Mouse (Mus musculus): Measurements from ENCODE around the gene Adgrl3.

Gene Adgrl3

DNA sequence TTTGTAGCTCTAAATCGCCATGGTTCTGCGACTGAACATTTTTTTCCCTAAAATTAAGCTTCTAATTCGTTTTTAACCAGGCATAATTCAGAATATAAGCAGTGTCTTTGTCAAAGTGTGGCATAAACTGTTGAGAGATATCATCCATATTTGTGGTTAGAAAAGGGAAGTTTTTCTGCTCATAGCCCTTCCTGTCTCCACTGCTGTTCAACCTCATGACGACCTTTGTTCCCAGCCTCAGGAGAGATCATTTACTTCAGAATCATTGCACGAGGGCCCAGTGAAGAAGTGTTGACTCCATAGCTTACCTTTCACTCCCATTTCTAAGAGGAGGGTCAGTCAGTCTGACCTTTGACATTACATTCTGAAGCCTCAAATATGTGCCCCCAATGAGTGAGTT, 56.4 kb downstream of the Adgrl3 start:
- no peak for DNase-seq (ENCODE audit: low spot score in 2 of 2)

DNA sequence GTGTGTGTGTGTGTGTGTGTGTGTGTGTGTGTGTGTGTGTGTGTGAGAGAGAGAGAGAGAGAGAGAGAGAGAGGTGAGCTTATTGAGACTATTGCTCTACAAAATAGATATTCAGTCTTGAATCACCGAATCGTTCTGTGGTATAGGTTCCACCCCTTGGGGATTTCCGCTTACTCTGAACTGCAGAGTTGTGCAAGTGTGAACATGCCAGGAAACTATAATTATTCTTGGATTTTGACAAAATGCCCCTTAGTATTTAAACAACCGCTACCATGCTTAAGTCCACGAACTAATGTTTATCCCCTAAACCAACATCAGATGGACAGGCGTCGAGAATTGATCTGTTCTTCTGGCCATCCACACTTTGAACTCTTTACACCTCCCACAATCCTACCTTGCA, 57.1 kb downstream of the Adgrl3 start:
- DNase-seq (ENCODE audit: low spot score in 2 of 2): no peak

DNA sequence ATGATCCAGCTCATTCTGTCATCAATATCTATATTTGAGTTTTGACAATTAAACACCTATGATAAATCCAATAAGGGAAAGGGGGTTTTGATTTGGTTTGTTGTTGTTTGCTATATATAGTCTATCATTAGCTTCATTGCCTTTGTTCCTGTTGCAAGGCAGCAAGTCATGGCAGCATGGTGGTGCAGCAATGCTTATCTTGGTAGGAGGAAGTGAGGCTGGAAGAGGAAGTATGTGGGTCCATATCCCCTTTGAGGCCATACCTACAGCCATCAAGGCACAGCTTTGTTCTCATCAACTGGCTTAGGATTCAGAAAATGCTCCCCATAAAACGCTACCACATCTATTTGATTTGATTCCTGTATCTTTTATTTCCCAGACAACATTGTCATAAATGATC, 58.1 kb downstream of the Adgrl3 start:
- DNase-seq (ENCODE audit: low spot score in 2 of 2): no peak

DNA sequence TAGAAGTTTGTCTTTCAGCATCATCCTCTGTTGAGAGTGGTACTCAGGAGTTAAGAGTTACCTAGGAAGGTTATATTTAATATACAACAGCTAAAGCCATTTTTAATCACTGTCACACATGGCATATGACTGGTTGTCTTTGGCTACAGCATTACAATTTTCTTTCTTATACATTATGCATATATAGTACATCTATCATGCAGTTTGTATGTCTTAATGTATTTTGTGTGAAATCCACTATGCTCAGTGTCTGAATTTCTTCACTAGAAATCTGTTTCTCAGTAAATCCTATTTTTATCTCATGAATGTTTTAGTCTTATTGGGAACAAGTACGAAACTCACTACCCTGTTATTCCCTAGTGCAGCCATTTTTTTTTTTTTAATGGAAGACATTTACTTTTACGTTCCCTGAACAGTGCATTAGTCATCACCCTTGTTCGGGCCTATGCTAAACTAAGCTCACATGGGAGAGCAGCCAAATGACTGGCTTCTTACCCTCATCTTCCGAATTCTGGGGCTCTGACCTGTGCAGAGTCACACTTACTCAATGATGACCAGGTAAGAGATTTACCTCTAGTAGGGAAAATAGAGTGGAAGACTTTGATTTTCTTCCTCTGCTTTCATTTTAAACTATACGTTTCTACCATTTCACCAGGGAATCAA, 63.9 kb downstream of the Adgrl3 start:
- no peak for DNase-seq (ENCODE audit: low spot score in 2 of 2)

DNA sequence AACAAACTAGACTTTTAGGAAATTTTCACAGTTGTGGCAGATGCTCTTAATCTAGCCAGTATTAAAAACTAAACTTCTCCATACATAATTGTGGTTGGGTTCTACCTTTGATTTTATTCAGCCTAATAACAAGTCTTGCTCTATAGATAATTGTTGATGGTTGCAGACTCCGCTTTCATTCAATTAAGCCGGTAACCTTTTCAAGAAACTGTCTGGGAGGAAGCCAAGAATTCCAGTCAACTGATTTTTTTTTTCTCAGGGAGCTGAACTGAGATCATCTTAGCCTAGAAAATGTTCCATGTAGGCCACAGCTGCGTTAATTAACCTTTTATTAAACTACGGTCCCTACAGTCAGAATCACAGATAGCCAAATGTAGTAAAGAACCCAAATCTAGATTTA, 65.2 kb downstream of the Adgrl3 start:
- no peak for DNase-seq (ENCODE audit: low spot score in 2 of 2)

DNA sequence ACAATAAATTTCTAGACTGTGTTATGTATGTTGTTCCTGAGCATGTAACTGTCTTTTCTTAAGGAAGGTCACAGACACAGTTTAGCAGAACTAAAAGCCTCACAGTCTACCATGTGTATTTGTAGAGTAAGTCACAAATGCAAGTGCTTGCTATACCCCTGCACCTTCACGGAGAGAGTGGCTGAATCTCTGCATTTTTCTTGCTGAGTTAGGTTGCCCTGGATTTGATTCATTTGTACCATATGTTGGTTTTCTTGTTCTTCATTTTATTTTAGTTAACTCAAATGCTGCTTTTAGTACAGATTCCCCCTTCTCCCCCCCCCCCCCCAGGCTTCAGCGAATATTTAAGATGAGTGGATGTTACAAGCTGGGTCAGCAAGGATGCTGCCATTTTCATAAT, 68.7 kb downstream of the Adgrl3 start:
- DNase-seq (ENCODE audit: low spot score in 2 of 2): no peak

DNA sequence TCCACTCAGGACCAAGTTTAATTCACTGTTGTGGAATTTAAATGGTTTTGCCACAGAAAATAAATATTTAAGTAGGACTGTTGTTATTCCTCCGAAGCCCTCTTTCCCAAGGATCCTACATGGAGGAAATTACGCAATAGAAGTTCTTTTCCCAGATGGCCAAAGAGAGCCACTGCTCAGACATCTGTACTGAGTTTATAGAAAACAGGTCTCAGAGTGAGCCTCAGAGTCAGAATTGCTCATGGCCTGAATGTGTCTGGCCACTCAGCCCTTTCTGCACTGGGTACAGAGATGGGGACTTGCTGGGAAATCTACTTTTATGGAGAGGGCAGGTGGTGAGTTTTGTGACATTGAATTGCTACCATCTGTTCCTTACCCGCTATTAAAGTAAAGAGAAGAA, 74.7 kb downstream of the Adgrl3 start:
- DNase-seq (ENCODE audit: low spot score in 2 of 2): no peak

DNA sequence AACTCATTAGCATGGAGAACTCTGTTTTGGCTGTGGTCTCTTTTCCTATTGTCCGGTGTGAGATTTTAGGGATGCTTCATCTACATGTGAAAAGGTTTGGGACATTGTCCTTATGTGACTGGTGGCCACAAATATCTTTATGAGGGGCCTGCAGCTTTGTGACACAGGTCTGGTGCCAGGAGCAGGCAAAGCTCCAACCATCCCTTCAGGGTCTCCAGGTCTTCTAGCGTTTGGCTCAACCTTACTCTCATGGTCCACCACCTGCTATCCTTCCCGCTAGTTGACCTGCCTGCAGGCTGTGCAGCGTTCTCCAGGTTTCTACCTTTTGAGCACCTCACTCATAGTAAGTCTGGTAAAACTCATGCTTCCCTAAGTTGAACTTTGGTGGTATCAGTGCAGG, 77.2 kb downstream of the Adgrl3 start:
- DNase-seq (ENCODE audit: low spot score in 2 of 2): no peak

DNA sequence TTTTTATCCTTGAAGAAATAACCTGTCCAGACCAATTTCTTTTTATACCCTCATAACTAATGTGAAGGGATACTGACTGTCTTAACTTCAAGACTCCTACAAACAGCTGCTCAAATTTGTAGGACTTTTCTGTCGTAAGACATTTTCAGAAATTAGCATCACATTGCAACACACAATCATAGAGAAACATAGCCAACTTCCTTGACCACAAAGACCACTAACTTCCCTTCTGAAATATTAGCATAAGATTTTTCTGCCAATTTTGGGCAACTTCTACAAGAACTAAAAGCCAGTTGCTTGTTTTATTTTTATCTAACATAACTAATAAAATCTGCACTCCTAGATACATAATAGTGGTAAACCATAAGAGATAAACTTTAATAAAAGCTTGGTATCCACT, 87.5 kb downstream of the Adgrl3 start:
- no peak for DNase-seq (ENCODE audit: low spot score in 2 of 2)

DNA sequence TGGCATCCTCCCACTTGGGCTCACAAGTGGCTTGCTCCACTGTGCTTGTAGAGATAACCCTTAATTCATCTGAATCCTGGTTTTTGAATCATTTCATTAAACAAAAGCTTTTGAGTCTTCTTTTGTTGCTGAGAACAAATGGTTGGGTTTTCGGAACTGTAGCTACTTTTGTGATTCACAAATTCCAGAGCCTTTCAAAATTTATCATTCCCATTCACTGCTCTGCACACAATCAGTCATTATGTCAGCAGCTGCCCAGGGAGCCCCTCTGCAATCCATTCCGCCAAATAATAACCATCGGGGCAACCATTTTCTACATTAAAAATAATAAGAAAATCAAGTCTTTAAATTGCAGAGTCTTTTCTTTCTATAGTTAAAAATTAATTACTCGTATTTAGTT, 104.5 kb downstream of the Adgrl3 start:
- DNase-seq (ENCODE audit: low spot score in 2 of 2): no peak

DNA sequence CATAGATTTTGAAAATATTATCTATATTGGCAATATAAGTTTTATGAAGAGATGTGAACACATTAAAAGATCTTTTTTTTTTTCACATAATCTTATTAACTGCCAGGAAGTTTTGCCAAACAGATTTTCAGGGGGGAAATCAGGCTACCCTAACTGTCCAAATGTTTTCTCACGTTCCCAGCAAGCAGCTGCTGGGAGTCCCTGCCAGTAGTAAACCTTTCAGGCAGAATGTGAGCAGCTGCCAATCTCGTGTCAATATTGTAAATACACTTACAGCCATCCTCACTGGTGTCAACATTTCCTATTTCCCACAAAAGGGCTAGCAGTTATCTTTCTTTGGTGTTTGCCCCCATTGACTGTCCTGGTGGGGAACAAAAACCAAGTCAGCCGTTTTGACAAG, 107.7 kb downstream of the Adgrl3 start:
- no peak for DNase-seq (ENCODE audit: low spot score in 2 of 2)

DNA sequence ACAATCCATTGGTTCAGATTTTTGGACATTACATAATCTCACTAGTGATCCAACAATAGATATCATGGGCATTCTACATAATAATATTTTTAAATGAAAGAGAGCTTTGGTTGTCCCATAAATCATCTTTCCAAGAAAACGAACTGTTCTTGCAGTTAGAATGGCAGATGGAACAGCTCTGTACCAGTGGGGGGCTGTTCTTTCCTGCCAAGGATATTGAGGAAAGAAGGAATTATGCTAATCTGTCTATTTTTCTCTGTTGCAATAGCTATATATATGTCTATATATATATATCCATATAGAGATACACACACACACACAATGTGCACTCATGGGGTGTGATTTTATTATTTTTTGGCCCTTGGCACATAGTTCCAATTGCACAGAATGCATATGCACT, 116.5 kb downstream of the Adgrl3 start:
- no peak for DNase-seq (ENCODE audit: low spot score in 2 of 2)

DNA sequence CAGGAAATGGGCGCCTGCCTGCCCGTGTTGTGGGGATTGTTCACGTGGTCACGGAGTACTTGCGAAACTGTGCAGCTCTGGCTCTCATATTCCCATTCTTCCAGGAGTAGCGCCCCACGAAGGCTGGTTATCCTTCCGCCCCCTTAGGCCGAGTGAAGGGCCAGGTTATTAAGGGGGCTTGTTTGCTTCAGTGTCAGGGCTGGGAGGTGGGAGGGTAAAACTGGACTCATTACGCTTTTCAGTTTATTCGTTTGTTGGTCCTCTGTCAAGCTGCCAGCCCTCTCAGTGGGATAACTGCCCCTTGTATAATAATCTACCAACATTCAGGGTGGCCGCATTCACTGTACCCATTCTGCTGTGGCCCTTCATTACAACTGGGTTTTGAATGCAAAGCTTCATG, 135.9 kb downstream of the Adgrl3 start:
- DNase-seq (ENCODE audit: low spot score in 2 of 2): no peak

DNA sequence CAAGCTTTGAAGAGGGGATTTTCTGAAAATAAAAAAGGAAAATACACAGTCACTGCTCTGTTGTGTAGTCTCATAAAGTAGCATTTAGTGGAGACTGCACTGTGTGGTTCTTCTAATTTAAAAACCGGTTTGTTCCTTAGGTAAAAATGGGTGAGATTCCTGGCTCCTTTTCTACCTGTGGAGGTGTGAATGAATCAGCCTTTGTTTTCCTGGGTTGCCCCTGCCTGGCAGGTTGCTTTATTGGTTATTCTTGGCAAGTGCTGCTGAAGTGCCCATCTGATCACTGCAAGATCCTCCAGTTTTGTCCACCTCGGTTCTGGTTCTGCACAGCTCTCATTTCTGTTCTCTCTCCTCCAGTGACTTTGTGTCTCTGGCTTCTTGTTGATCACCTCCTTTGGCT, 136.3 kb downstream of the Adgrl3 start:
- no peak for DNase-seq (ENCODE audit: low spot score in 2 of 2)

DNA sequence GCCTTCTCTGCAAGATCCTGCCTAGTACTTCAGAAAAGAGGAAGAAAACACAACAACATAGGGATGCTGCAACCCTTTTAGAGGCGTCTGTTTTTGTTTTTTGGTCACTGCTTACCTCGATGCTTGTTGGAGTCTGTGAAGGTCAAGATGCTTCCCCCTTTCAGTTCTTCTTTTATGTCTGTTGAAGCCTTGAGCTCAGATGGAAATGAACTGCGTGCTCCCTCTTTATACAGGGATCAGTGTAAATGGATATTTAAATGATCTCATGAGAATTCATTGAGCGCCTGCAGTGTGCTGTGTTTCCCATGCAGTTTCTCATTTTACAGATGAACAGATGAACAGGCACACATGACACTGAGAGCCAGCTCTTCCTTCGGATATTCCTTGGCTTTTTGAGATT, 136.9 kb downstream of the Adgrl3 start:
- no peak for DNase-seq (ENCODE audit: low spot score in 2 of 2)

DNA sequence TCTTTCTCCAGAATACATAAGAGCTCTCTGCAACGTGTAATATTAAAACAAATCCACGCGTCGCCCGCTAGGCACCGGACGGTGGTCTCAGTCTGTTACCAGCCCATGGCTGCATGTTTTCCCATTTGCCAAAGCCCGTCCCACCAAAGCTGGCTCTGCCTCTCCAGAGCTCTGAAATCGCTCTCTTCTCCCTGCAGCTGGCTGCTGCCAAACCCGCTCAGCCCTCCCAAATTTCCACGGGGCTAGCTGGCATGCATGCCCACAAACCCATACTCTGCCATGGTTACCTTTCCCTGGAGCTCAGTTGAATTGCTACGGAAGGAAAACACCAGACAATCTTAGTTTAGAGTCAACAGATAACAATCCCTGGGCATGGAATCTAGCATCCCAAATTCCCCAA, 139.1 kb downstream of the Adgrl3 start:
- DNase-seq (ENCODE audit: low spot score in 2 of 2): no peak

DNA sequence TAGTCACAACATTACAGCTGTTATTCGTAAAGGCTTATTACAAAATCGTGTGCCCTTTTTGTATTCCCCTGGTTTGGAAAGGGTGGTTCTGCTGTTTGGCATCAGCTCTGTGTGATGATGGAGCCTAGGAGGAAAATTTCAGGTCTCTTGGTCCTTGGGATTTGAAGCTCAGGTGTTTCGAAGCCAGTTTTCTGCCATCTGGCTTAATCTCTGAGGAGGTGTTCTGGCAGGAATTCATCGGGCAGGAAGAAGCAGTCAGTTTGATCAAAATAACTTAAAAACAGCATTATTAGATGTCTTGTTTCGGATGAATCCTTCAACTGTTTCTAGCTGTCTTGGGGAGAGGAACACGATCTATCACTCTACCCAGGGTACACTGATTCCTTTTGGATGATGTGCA, 140.5 kb downstream of the Adgrl3 start:
- DNase-seq (ENCODE audit: low spot score in 2 of 2): no peak

DNA sequence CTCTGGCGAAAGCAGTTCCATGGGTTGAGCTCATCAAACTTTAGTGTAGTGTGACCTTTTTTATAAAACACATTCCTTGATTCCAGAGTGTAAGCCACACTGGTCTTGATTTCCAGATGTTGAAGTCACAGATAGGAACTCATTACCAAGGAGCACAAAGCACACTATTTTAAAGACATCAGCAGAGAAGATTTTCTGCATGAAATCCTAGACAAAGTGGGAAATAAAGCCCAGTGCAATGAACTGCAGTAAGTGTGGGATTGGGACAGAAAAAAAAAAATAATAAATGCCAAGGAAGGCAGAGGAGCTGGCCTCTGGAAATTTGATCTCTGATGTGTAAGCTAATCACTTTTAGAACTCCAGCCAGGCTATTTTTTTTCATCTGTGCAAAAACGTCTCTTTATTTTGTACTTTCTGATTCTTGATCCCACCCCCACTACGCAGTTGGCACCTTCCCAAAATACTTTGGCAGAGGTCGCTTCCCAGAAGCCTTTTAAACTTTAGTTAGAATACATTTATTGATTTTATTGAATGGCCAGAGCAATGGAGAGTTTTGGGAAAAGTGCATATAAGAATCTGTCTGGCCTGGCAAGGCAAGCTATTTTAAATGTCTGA, 169.0 kb downstream of the Adgrl3 start:
- no peak for DNase-seq (ENCODE audit: low spot score in 2 of 2)

DNA sequence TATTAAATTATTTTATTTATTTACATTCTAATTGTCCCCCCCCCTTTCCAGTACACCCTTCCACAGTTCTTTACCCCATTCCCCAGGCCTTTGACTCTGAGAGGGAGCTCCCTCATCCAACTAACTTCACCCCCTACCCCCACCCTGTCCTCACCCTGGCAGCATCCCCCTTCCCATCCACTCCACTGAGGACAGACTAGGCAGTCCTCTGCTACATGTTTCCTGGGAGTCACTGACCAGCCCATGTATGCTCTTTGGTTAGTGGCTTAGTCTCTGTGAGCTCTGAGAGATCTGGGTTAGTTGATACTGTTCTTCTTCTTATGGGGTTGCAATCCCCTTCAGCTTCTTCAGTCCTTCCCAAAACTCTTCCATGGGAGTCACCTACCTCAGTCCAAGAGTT, 180.4 kb downstream of the Adgrl3 start:
- no peak for DNase-seq (ENCODE audit: low spot score in 2 of 2)

DNA sequence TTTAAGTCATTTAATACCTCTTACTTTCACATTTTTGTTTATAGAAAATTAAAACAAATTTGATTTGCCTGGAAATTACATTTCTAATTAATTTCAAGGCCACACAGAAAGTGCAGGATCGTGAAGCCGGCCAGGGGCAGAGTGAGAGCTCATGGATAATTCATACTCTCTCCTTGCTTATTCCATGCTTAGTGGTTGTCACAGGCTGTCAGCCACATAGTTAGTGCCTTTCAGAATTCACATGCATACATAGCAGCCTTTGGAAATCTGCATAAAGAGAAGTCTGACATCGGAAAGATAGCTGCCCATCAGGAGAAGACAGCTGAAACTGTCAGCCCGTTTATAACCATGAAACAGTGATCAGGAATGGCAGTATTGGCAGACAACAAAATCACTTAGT, 181.9 kb downstream of the Adgrl3 start:
- no peak for DNase-seq (ENCODE audit: low spot score in 2 of 2)

DNA sequence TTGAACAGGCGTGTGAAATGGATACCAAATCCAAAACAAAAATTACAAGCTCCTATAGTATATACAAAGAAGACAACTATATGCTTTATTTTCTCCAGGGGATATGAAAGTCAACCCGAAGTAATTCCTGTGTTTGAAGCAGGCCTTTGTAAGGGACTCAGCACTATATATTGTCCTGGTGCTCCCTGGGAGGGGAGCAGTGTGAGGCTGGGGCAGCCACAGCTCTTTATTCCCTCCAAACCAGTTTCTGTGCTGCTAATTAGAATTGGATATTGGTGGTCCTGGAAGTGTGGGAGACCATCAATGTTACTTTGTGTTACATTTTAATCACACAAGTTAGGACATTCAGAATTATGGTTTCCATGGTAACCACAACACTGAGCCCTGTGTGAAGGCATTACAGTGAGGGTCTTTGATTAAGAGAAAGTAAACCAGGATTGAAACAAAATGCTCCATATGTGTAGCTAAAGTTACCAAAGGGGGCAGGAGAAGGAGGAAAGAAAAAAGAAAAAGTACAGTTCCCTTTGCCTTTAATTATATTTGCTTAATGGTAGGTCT, 198.6 kb downstream of the Adgrl3 start:
- DNase-seq (ENCODE audit: low spot score in 2 of 2): no peak

DNA sequence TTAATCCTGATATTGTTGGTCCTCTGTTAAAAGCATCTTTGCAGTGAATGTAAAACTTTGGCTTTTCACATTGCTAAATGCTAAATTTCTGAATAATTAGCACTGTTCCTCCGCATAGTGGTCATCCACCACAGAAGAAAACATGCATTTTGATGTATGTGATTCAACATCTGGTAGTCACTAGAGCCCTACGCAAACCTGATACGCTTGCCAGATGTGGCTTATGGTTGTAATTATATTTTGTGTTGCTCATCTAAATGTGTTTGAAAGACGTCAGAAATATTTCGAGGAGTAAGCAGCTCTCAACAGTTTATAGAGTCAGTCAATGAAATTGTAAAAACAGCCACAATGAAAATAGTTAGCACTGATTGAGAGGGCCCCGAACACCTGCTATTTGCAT, 204.5 kb downstream of the Adgrl3 start:
- no peak for DNase-seq (ENCODE audit: low spot score in 2 of 2)

DNA sequence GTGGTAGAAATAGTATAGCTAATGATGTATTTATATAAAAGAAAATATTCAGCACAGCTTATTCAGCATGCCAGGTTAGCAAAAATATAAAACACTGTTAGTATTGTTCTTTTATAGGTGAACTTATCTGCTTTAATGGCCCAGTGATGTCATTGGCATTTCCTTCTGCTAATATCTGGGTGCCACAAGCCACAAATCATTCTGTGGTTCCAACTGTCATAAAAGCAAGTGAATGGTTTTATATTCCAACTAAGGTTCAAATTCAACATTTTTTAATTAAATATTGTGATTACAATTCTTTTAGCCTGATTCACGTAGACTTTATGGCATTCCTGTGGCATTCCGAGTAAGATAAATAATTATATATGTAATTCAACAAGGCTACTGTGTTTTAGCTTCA, 205.5 kb downstream of the Adgrl3 start:
- no peak for DNase-seq (ENCODE audit: low spot score in 2 of 2)

DNA sequence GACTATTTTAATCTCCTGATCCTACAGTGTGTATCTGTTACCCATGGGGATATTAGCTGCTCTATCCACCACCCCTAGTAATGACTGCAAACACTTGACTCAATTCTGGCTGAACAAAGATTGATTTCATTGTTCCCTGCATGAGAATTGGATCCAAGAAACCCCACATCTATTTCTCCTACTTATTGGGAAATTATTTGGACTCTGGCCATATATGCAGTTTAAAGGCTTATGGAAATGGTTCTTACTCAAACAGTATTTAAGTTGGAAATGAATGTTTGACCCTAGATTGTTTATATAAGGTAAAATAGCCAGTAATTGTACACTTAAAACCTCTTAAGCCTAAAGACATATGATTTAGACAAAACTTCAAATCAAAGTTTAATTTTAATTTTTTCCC, 207.3 kb downstream of the Adgrl3 start:
- DNase-seq (ENCODE audit: low spot score in 2 of 2): no peak

Measured in spleen, postnatal 10 days (tissue).